Mouse (Mus musculus) cerebellum, adult 8-10 months (tissue): ENCODE results near the gene Ppp1r9a.
A peak's percentile ranks its signal among the peaks of the same experiment; 100 is the strongest.

Experiments
- DNase-seq: peaks from one replicate; pipeline ENCODE4 v3.0.0; 2022

Ppp1r9a gene

DNA sequence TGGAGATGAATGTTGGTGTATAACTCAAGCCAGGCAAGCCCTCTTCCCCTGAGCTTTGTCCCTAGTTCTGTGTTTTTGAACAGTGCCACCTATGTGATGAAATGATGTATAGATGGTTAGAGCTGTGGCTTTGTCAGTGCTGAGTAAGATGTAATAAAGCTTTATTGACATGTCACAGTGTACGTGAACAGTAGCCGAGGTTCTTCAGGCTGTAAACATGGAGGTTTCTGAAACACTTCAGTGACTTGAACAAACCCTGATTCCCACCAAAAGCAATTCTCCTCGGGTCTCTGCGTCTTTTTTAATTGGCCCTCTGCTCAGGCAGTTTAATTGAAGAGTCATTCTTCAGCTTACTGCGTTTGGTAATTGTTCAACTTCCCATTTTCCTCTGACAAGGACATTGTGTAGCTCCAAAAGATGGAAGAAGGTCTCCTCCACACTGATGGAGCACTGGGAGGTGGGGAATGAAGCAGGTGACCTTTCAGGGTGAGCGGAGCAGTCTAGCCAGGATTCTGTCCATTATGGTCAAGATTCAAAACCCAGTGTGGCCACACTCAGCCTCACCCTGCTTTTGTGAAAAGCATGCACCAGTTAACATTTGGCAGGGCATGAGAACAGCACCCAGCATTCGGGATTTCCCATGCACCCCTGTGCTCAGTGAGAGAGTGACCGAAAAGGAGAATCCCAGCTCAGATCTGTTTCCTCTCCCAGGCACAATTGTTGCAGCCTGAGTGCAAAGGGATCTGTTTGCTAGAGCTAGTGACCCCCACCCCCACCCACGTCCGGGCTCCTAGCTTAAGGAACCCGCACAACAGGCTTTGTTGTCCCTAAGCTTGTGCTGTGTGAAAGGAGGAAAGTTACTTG is 108.1 kb downstream of the Ppp1r9a start:
- no peak for DNase-seq

DNA sequence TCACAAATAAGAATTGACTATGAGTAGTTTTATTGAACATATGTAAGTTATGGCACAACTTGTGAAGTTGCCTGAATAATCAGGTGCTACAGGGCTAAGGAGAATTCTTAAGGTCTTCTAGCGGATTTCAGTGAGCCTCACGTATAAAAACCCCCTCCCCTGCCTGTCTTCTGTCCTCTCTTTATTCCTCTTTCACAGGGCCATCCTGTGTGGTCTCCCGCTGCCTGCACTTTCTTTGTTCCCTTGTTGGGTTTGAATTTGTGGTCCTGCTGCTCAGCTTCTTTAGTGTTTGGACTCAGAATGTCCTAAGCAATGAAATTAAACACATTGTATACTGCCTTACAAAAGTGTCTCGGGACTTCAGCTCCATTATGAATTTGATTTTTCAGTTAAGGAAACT is 110.1 kb downstream of the Ppp1r9a start:
- no peak for DNase-seq

DNA sequence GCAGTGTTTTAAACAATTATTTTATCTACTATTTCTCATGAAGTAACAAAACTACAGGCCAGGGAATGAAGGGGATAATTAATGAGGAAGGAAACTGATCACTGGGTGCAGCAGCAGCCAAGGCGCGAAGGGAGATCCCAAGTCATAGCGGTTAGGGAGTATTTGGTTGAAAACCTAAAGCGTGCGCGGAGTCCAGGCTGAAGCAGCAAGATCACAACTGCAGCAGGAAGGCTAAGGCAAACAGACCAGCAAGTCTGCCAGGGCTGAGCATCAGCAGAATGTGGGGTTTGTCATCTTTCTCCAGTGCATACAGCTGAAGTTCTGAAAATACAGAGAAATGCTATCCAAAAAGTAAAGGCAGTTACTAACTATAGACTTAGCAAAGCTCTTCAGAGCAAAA is 111.8 kb downstream of the Ppp1r9a start:
- no peak for DNase-seq

DNA sequence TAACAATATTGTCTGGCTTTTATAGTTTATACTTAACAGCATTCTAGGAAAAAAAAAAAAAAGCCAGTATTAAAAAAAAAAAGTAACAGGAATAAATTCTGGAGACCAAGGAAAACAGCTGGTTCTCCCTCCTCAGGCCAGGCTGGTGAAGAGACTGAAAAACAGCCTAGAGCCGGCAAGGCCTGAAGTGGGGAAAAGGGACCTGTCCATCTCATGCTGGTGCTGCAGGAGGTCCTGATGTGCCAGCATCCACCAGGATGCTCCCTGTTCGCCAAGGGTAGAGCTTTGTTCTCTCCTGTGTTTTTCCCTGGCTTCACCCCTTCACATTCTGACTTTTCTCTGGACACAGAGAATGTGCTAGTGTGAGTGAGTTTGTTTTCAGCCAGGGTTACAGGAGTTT is 112.5 kb downstream of the Ppp1r9a start:
- DNase-seq: no peak

DNA sequence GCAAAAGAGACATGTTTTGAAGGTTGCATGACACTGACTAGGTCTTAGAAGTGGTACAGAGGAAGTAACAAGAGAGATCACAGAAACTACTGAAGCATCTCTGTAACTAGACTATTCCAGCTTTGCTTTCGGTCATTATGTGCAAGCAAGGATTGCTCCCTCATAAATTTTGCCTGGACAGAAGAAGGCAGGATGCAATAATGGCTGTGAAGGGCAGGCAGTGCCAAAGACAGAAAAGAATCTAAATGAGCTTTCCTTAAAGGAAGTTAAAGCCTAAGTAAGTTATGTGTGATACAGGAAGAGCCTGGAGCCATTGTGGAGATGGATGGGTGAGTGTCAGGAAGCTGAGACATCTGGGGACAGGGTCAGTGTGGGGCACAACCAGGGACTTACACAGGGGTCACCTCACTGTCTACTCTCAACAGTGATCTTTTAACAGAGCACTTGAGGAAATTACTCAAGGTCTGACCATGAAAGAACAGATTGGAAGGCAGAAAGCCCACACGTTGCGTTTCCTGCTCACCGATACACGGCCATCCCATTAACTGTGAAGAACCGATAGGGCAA is 115.3 kb downstream of the Ppp1r9a start:
- DNase-seq: no peak

DNA sequence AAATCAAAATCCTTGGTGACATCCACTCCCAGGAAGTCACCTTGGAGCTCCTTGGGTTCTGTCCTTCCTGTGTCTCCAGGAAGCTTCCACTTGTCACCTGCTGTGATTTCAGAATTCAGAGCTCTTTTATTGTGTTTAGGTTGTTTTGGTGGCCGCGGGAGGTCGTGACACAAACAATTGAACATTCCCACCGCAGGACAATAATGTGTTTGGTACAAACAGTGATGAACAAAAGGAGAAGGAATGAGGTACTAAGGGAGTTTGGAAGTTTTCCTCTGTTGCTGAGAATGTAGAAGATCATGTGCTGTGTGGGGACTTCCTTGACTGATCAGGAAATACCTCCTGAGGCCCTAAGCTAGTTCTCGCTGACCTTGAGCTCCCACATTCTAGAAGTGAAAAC is 116.5 kb downstream of the Ppp1r9a start:
- no peak for DNase-seq

DNA sequence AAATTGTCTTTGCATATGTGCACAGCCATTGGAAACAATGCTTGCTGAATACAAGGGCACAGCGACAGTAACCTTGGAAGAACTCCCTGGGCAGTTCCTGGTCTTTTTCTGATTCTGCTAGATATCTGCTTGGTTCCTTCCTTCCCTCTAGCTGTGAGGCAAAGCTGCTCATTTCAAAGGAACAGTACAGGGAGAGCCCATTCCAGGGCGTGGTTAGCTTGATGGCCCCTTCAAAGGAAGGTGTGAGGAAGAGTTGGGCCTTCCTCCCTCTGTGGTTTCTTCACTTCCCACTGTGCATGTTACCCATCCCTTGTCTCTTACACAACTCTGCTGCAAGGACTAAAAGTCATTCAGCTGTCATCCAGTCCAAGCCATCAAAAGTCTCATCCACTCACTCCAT is 117.3 kb downstream of the Ppp1r9a start:
- no peak for DNase-seq

DNA sequence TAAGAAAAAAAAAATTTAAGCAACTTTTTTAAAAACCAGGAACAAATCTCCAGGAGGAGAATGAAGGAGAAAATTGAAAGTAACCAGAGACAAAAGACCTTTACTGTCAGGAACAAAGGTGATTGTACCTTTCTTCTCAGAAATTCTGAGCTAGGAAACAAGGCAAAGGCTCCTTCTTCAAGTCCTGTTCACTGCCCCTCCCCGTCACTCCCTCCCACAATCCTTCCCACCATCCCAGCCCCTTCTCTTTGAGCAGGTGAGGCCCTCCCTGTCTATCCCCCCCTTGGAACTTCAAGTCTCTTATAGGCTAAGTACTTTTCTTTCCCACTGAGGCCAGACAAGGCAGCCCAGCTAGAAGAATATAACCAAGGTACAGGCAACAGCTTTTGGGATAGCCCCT is 117.8 kb downstream of the Ppp1r9a start:
- DNase-seq: no peak

DNA sequence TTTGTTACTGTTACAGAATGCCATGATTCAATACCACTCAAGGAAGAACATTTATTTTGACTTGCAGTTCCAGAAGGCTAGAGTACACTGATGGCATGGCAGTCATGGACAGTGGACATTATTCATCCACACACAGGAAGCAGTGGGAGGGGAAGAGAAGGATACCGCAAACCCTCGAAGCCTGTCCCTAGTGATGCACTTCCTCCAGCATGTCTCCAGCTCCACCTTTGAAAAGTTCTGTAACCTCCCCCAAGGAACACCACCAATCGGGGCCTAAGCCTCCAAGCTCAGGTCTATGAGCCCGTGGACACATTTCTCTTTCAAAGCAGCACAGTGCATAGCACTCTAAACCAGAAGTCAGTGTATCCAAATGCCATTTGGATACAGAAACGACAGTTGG is 120.0 kb downstream of the Ppp1r9a start:
- no peak for DNase-seq

DNA sequence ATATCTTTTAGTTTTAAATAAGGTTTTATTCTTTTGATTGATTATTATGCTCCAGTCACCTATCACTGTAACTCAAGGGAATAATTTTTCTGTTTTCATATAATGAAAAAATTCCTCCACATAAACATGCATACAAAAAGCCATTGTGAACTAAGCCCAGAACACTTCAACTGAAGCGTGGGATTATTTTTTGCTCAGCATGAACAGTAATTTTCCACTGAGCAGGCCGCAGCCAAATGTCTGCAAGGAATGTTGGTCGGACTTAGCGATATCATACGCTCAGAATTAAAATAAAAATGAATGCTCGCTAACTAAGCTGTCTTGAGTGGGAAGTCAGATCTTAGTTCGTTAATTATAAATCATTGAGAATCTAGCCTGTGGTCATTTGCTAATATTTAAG is 122.2 kb downstream of the Ppp1r9a start:
- DNase-seq: no peak

DNA sequence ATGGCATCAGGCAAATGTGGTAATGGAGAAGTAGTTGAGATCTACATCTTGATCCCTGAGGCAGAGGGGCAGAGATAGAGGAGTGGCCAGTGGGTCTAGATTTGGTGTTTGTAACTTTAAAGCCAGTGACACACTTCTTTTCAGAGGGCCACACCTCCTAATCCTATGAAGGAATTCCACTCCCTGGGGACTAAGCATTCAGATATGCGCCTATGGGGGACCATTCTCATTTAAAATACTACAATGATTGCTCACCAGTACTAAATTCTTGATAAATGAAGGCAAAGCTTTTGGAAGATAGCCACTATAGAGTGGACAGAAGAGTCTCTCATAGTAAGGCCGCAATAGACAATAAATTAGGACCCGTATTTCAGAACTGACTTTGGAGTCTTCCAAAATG is 124.1 kb downstream of the Ppp1r9a start:
- DNase-seq: no peak

DNA sequence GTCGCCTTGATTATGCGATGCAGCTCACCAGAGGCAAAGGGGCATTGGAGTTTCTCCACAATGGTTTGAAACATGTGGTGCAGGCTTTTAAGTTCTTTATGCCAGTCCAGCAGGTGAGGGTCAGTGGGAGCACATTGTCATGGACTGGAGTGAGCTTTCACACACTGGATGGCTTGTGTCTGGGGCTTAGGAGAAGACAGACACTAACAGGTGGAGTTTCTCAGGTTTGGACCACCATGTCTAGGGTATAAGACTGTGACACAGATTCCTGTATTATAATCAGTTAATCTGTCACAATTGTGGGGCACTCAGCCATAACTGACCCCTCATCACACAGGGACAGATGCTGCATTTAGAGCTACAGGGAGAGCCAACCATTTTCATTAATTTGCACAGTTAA is 124.5 kb downstream of the Ppp1r9a start:
- DNase-seq: no peak

DNA sequence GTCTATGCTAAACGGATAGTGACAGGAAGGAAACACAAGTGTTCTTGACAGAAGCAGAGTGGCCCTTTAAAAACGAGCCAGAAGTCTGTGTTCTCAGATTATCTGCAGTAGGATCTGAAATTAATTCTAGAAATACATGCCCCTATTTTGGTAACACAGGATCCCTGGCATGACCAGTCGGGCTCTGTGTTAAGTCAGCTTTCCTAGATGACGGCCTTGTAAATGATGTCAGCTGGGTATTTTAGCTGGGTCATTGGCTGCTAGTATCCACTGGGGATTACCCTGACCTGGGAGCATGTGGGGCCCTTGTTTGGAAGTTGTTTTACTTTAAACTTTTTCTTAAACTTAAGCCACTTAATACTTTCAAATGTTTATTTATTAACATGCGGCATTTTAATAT is 125.1 kb downstream of the Ppp1r9a start:
- DNase-seq: no peak

DNA sequence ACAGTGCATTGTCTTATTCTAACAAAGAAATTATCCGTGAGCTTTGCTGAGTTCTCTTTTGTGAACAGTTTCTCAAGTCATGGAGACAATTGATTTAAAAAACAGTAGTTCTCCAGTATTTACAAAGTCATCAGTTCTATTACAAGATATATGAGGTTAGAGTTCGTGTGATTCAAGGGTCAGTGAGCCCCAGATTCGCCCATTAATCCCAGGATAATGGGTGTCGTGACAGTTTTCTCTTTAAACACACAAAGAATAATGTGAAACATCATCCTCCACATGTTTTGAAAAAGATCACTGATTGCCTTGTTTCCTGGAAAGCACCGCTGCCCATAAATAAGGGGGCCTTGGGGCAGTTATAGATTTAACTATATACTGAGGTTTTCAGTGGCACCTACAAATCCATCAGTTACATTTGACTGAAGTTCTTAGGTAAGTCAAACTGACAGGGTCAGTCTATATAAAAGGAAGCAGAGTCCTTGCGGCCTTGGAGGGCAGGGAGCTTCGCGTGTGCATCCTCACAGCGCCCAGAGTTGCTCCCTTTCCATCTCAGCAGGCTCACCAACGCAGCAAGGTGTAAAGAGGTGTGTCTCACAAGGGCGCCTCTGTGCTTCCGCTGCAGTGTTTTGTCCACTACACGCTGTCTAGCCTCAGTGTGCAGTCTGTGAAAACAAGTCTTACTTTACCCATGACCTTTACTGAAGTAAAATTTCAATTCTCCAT is 126.6 kb downstream of the Ppp1r9a start:
- DNase-seq: no peak

DNA sequence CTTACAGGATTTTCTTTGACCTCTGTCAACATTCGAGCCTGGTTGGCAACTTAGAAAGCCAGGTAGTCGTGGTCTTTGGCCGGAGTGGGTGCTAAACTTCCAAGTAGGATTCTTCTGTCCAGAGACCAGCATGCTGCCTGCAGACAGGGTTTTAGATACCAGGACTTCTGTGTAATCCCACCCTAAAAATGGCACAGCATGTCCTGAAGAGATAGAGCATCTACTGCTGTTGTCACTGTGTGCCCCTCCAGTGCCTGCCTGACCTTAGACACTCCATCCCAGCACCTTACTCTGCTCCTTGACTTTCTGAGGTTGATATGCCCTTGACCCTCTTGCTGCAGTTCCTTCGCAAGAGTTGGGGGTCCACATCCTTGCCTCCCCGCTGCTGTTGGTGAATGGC is 127.2 kb downstream of the Ppp1r9a start:
- DNase-seq: no peak

DNA sequence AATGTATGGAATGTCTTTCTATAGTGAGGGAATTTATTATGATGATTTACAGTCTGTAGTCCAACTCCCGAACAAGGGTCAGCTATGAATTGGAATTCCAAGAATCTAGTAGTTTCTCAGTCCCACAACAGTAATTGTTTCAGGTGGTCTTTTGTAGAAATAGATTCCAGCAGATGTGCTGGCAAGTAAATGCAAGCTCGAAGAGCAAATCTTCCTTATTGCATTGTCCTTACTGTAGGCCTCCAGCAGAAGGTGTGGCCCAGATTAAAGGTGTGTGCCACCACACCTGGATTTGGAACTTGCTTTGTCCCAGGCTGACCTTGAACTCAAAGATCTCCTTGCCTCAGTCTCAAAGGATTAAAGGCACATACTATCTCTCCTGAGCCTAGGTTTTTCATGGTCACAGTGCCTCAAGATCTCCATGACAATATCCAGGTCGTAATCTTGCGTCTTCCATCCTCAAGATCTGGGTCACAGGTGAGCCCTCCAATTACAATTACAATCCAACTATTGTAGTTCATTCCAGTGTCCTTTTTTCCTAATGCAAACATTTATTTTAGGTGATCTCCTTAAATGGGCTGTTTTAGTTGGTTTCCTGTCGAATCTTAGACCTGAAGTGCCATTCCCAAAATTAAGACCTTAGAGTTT is 130.4 kb downstream of the Ppp1r9a start:
- DNase-seq: no peak

DNA sequence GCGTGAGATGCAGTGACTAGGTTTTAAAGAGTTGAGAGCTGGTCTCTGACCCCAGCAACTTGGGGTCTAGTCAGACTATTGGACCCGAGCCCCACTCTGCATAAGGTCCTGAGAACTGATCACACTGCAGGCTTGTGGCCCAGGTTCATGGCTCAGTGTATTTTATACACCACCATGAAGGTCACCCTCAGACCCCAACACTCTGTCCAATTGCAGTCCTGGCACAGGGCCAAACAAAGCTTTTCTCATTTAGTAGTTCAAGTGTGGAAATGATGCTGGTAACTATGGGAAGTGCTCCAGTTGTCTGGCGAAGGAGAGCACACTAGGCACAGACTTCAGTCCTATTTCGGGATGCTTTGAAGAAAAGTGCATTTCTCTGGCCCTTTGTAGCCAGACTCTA is 134.5 kb downstream of the Ppp1r9a start:
- no peak for DNase-seq

DNA sequence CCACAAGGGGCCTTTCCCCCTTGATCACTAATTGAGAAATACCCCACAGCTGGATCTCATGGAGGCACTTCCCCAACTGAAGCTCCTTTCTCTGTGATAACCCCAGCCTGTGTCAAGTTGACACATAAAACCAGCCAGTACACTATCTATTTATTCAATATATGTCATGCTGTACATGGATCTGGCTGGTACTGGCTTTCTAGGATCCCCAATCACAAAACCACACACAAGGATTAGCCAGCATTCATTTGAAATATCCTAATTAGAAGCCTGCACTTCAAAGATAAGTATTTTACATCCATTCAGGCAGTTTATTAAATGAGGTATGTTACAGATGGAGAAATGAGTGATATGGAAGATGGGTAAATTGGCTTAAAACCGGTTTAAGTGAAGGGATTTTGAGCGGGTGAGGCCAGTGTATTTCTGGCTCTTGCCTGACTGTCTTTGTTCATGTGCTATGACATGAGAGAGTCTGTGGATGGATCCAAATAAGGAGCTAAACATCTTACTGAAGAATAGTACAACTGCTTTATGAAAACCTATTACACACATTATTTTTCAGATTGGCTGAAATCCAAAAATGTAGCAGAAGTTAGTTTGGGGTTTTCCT is 135.5 kb downstream of the Ppp1r9a start:
- DNase-seq: no peak

DNA sequence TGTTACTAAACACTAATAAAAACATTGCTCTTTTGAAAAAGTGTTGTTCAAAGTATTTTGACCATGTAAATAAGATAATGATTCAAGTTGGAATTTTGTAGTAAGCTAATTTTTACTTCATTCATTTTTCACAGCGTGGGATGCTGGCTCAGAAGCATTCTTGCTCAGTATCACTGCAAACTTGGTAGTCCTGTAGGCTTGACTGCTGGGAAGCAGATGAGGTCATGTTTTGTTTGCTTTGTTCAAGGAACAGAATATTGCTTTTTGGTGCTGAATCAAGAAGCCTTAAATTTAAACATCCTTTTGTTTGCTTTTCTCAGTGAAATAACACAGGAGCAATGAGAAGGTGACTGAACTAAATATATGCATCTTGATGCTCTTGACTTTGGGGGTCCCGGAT is 136.6 kb downstream of the Ppp1r9a start:
- DNase-seq: no peak

DNA sequence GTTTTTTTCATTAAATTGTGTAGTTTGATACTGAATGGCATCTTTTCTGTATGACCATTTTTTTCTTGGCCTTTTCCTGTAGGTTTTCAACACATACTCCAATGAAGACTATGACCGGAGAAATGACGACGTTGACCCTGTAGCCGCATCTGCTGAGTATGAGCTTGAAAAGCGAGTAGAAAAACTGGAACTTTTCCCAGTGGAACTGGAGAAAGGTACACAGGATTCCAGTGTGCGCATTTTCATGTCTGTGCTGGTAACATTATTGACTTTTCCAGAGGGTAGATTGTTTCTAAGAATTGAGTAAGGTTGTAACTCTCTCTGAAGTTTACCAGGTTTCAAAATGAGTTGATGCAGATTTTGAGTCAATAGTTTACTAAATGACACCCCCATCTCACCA is 143.1 kb downstream of the Ppp1r9a start:
- no peak for DNase-seq

DNA sequence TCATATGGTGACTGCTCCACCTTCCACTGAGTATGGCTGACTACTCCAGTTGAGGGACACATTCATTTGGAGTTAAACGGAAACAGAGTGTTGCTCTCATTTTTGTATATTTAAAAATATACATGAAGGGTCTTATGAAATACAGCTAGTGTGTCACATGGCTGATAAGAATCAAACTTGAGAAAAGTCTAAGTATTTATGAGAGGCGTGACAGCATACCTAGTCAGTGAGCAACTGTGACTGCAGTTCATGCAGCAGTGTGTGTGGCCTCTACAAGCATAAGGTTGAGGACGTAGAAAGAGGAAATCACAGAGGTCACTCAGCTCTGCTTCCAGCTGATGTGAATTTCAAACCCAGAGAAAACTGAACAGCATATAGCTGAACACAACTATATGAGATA is 145.3 kb downstream of the Ppp1r9a start:
- DNase-seq: no peak

DNA sequence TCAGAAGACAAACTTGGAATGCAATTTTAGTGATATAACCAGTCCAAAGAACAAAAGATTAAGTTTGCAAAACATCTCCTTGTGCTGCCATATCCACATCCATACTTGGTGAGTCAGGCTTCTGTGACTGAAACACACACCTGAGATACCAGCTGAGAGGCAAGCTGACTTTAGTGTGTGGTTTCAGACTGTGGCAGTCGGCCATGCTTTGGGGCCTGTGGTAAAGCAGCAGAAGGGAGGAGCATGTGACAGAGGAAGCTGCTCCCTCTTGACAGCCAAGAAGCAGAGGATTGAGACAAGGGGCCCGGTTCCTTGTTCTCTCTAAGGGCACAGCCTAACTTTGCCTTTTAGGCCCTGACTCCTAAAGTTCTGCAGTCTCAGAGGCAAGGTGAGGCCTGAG is 149.6 kb downstream of the Ppp1r9a start:
- peak; percentile 11 for DNase-seq

DNA sequence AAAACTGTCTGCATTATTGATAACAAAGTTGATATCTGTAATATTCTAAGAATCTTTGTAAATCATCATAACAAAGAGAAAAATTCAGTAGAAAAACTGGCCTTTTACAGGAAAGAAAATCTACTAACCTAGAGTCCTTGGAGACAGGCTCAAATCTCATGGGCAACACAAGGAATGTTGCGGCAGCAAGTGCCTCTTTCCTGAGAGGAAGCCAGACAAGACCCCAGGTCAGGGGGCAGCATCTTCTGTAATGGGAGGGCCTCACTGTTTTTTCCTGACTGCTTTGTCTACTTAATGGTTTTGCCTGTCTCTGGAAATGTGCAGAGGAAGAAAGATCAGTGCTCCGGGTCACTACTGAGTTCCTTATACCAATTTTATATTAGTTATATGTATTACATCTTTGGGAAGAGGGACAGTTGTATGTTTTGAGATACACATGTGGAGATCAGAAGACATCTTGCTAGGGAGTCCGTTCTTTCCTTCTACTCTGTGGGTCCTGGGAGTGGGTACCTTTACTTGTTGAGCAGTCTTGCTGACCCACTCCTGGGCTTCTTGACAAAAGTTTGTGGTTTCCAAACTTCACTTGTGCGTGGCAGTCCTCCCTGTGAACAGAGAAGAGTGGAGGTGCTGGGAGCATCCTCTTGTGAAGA is 151.9 kb downstream of the Ppp1r9a start:
- no peak for DNase-seq
